Mouse (Mus musculus): ENCODE measurements around the gene Olfr1360.

GRCm38 (mm10) chr13:21715131-21715863, 38.1 kb upstream of the Olfr1360 start:
- TF ChIP-seq CTCF (IDR thresholded peaks at IDR 0.05; ENCODE audit: low read depth) (no peak), EP300 (IDR thresholded peaks at IDR 0.05; ENCODE audit: low read depth) (no peak)

All from liver, embryonic 14.5 days (tissue).